Mouse (Mus musculus): ENCODE results near the gene R3hdm2. TPM values are rescaled to one million over a fixed set of nuclear protein-coding genes. Genes with fewer than 3 reads are reported as not detected.

Gene R3hdm2
- polyA plus RNA-seq, 1 experiment from 2014 or later: 14.4 TPM

- Histone ChIP-seq H3K4me3 (replicated peaks) (peak overlapping the region; percentile 80), H3K4me2 (peak overlapping the region; percentile 90), H3K4me1 (replicated peaks) (peaks cover 36% of the 10 kb centered on the region), H3K27ac (replicated peaks) (peak overlapping the region; percentile 88), H3K27me3 (no peaks in the 10 kb centered on the region), H3K9me3 (replicated peaks) (no peaks in the 10 kb centered on the region), H3K36me3 (replicated peaks) (no peaks in the 10 kb centered on the region), H3K9ac (peak overlapping the region; percentile 76)
- ATAC-seq (ENCODE audit: insufficient read depth): peak; percentile 81
- WGBS (ENCODE audit: insufficient replicate concordance): 1% methylated on average over 69 of the region's 79 CpGs
Measured at GRCm38 (mm10) chr10:127380767-127381742, 928 bp downstream of the R3hdm2 start.

- Histone ChIP-seq H3K4me3 (replicated peaks) (peak overlapping the region; percentile 80), H3K4me2 (peak overlapping the region; percentile 90), H3K4me1 (replicated peaks) (peaks cover 36% of the 10 kb centered on the region), H3K36me3 (replicated peaks) (no peaks in the 10 kb centered on the region), H3K27me3 (no peaks in the 10 kb centered on the region), H3K27ac (replicated peaks) (peak overlapping the region; percentile 88), H3K9ac (peak overlapping the region; percentile 76), H3K9me3 (replicated peaks) (no peaks in the 10 kb centered on the region)
- 43% methylated on average over 2 of the region's 2 CpGs for WGBS (ENCODE audit: insufficient replicate concordance)
- no peak for ATAC-seq (ENCODE audit: insufficient read depth)
Measured at GRCm38 (mm10) chr10:127381743-127382134, 1.6 kb downstream of the R3hdm2 start.

DNA sequence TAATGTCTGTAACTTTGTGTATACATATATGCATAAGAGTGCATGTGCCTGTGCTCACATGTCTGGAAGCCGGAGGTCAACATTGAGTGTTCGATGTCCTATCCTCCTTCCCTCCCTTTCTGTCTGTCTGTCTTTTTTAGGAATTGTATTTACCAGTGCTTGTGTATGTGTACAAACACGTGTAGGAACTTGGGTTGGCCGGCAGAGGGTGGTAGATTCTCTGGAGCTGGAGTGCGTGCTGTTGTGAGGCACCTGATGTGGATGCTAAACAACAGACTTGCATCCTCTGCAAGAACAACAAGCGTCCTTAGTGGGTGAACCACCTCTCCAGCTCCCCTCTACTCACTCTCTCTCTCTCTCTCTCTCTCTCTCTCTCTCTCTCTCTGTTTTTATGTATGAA lies 11.6 kb downstream of the R3hdm2 start:
- Histone ChIP-seq H3K4me2 (no peak overlapping the region), H3K9ac (no peak overlapping the region), H3K4me1 (replicated peaks) (no peaks in the 10 kb centered on the region), H3K36me3 (replicated peaks) (peaks cover 28% of the 10 kb centered on the region), H3K27me3 (no peaks in the 10 kb centered on the region), H3K27ac (replicated peaks) (no peak overlapping the region), H3K9me3 (replicated peaks) (no peaks in the 10 kb centered on the region), H3K4me3 (replicated peaks) (no peak overlapping the region)
- no peak for ATAC-seq (ENCODE audit: insufficient read depth)
- WGBS (ENCODE audit: insufficient replicate concordance): 78% methylated on average over 6 of the region's 6 CpGs

GRCm38 (mm10) chr10:127404701-127405100 lies 24.6 kb downstream of the R3hdm2 start:
- H3K36me3 ChIP-seq (replicated peaks): peaks cover 39% of the 10 kb centered on the region
- H3K9me3 ChIP-seq (replicated peaks): no peaks in the 10 kb centered on the region
- ATAC-seq (ENCODE audit: insufficient read depth): no peak
- no peaks in the 10 kb centered on the region for H3K27me3 ChIP-seq
- no peak overlapping the region for H3K9ac ChIP-seq
- H3K4me2 ChIP-seq: no peak overlapping the region
- H3K4me3 ChIP-seq (replicated peaks): no peak overlapping the region
- 84% methylated on average over 3 of the region's 3 CpGs for WGBS (ENCODE audit: insufficient replicate concordance)
- H3K4me1 ChIP-seq (replicated peaks): no peaks in the 10 kb centered on the region
- H3K27ac ChIP-seq (replicated peaks): no peak overlapping the region

GRCm38 (mm10) chr10:127407391-127407790 lies 27.3 kb downstream of the R3hdm2 start:
- H3K9me3 ChIP-seq (replicated peaks): no peaks in the 10 kb centered on the region
- H3K4me3 ChIP-seq (replicated peaks): no peak overlapping the region
- 45% methylated on average over 4 of the region's 4 CpGs for WGBS (ENCODE audit: insufficient replicate concordance)
- no peak overlapping the region for H3K9ac ChIP-seq
- H3K27me3 ChIP-seq: no peaks in the 10 kb centered on the region
- peaks cover 13% of the 10 kb centered on the region for H3K4me1 ChIP-seq (replicated peaks)
- no peak overlapping the region for H3K27ac ChIP-seq (replicated peaks)
- peaks cover 13% of the 10 kb centered on the region; the same call in 1 of the 2 replicates for H3K36me3 ChIP-seq (replicated peaks)
- H3K4me2 ChIP-seq: no peak overlapping the region
- ATAC-seq (ENCODE audit: insufficient read depth): no peak

- Histone ChIP-seq H3K9ac (no peak overlapping the region), H3K27me3 (no peaks in the 10 kb centered on the region), H3K4me3 (replicated peaks) (no peak overlapping the region), H3K4me2 (no peak overlapping the region), H3K27ac (replicated peaks) (no peak overlapping the region), H3K9me3 (replicated peaks) (no peaks in the 10 kb centered on the region), H3K4me1 (replicated peaks) (peaks cover 19% of the 10 kb centered on the region), H3K36me3 (replicated peaks) (0 out of 2 replicates have a peak, but pooled peaks cover 3% of the 10 kb centered on the region)
- ATAC-seq (ENCODE audit: insufficient read depth): no peak
- 46% methylated on average over 5 of the region's 5 CpGs for WGBS (ENCODE audit: insufficient replicate concordance)
Measured at GRCm38 (mm10) chr10:127412101-127412500, 32.0 kb downstream of the R3hdm2 start.

DNA sequence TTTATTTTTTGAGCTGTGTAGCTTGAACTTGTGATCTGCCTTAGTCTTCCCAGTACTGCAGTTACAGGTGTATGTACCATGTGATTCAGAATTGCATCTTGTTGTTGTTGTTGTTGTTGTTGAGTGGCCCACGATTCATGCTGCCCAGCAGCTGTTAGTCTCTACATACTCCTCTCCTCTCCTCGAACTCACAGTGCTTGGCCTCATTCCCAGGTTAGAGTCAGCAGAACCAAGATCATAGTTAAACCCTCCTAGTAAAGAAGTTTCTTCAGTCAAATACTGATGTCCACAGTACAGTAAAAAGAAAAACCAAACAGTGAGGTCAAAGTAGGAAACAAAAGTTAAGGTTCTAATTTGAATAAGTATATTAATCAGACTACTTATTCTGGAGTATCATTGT lies 32.6 kb downstream of the R3hdm2 start:
- Histone ChIP-seq H3K9me3 (replicated peaks) (no peaks in the 10 kb centered on the region), H3K27me3 (no peaks in the 10 kb centered on the region), H3K4me2 (no peak overlapping the region), H3K4me3 (replicated peaks) (no peak overlapping the region), H3K4me1 (replicated peaks) (peaks cover 19% of the 10 kb centered on the region), H3K36me3 (replicated peaks) (0 out of 2 replicates have a peak, but pooled peaks cover 3% of the 10 kb centered on the region), H3K9ac (no peak overlapping the region), H3K27ac (replicated peaks) (no peak overlapping the region)
- WGBS (ENCODE audit: insufficient replicate concordance): 59% methylated on average over 2 of the region's 2 CpGs
- ATAC-seq (ENCODE audit: insufficient read depth): no peak

DNA sequence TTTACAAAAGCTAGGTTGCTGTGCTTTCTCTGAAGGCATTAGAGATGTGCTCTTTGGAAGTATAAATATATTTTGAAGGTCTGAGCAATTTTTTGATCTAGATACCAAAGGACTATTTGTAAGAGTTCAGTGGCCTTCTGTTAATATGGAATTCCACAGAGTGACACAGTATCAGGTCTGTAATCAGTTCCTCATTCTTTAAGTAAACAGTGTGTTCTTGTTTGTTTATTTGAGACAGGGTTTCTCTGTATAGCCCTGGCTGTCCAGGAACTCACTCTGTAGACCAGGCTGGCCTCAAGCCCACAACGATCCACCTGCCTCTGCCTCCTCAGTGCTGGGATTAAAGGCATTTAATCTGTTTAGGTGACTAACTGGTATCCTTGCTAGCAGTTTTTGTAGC lies 33.5 kb downstream of the R3hdm2 start:
- H3K36me3 ChIP-seq (replicated peaks): 0 out of 2 replicates have a peak, but pooled peaks cover 5% of the 10 kb centered on the region
- 57% methylated on average over 1 of the region's 1 CpGs for WGBS (ENCODE audit: insufficient replicate concordance)
- no peaks in the 10 kb centered on the region for H3K9me3 ChIP-seq (replicated peaks)
- peaks cover 19% of the 10 kb centered on the region for H3K4me1 ChIP-seq (replicated peaks)
- no peak overlapping the region for H3K27ac ChIP-seq (replicated peaks)
- H3K4me2 ChIP-seq: no peak overlapping the region
- ATAC-seq (ENCODE audit: insufficient read depth): no peak
- H3K4me3 ChIP-seq (replicated peaks): no peak overlapping the region
- no peak overlapping the region for H3K9ac ChIP-seq
- no peaks in the 10 kb centered on the region for H3K27me3 ChIP-seq

DNA sequence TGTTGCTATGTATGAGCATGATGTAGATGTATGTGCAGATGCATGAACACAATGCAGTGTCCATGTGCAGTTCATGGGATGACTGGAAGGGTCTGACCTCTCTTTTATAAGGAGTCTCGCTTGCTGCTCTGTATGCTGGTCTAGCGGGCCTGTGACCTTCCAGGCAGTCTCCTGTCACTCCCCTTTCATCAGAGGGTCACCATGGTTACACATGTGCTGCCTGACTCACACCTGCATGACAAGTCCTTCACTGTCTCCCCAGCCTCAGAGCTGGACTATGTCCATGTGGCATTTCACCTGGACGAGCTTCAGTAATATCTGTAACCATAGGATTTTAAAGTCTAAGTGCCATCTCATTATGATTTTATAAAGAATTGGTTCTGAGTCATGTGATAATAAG lies 34.0 kb downstream of the R3hdm2 start:
- Histone ChIP-seq H3K27me3 (no peaks in the 10 kb centered on the region), H3K9ac (no peak overlapping the region), H3K4me3 (replicated peaks) (no peak overlapping the region), H3K9me3 (replicated peaks) (no peaks in the 10 kb centered on the region), H3K36me3 (replicated peaks) (0 out of 2 replicates have a peak, but pooled peaks cover 5% of the 10 kb centered on the region), H3K4me2 (no peak overlapping the region), H3K4me1 (replicated peaks) (peaks cover 19% of the 10 kb centered on the region), H3K27ac (replicated peaks) (no peak overlapping the region)
- no peak for ATAC-seq (ENCODE audit: insufficient read depth)
- 71% methylated on average over 3 of the region's 3 CpGs for WGBS (ENCODE audit: insufficient replicate concordance)

DNA sequence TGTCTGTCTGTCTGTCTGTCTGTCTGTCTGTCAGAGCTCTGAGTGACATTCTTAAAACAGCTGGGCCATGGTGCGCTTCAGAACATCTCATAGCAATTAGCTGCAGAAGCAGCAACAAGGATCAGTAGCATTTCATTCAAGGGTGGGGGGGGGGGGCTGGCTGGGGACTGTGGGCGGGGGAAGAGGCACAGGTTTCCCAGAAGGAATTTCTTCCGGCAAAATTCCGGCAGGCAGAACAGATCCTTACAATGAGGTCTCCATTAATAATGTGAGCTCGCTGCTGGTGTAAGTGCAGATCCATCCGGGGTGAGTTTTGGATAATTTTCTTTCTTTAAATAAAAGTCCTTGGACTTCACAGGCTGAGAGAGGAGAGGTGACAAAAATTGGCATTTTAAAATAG lies 40.0 kb downstream of the R3hdm2 start:
- Histone ChIP-seq H3K9ac (no peak overlapping the region), H3K36me3 (replicated peaks) (0 out of 2 replicates have a peak, but pooled peaks cover 5% of the 10 kb centered on the region), H3K4me1 (replicated peaks) (peaks cover 11% of the 10 kb centered on the region; the same call in 1 of the 2 replicates), H3K4me3 (replicated peaks) (no peak overlapping the region), H3K27me3 (no peaks in the 10 kb centered on the region), H3K4me2 (no peak overlapping the region), H3K27ac (replicated peaks) (no peak overlapping the region), H3K9me3 (replicated peaks) (no peaks in the 10 kb centered on the region)
- ATAC-seq (ENCODE audit: insufficient read depth): no peak
- WGBS (ENCODE audit: insufficient replicate concordance): 58% methylated on average over 6 of the region's 6 CpGs

GRCm38 (mm10) chr10:127420676-127421353 lies 40.7 kb downstream of the R3hdm2 start:
- 0 out of 2 replicates have a peak, but pooled peaks cover 2% of the 10 kb centered on the region for H3K36me3 ChIP-seq (replicated peaks)
- no peaks in the 10 kb centered on the region for H3K9me3 ChIP-seq (replicated peaks)
- no peak for ATAC-seq (ENCODE audit: insufficient read depth)
- H3K27ac ChIP-seq (replicated peaks): no peak overlapping the region
- peaks cover 18% of the 10 kb centered on the region; the same call in 1 of the 2 replicates for H3K4me1 ChIP-seq (replicated peaks)
- no peak overlapping the region for H3K4me3 ChIP-seq (replicated peaks)
- no peaks in the 10 kb centered on the region for H3K27me3 ChIP-seq
- no peak overlapping the region for H3K4me2 ChIP-seq
- H3K9ac ChIP-seq: no peak overlapping the region
- 38% methylated on average over 9 of the region's 9 CpGs for WGBS (ENCODE audit: insufficient replicate concordance)
